Mouse (Mus musculus): ENCODE results near the gene Katna1. TPM values are rescaled to one million over a fixed set of nuclear protein-coding genes. Genes with fewer than 3 reads are reported as not detected.
A peak's percentile ranks its signal among the peaks of the same experiment; 100 is the strongest.

Gene Katna1
- total and polyA plus RNA-seq, 2 experiments from 2014 or later, result 11.2 to 18.6 TPM

DNA sequence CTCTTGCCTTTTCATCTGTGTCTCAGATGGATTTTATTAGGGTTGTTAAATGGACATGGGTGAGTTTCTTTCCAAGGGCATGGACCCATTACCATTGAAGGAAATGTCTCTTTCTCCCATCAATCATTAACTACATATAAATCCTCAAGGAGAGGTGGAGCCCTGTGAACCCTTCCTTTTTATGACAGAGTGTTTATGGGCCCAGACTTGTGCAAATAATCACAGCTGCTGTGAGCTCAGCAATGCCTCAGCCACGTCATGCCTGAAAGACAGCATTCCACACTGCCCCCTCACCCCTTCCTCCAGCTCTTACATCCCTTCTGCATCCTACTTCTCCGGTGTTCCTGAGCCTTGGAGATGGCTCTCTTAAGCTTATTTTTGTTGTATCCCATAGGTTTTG is 61.5 kb downstream of the Katna1 start:
- no peak overlapping the region for H3K9ac ChIP-seq (replicated peaks; ENCODE audit: low read length)
- H3K27me3 ChIP-seq (ENCODE audit: insufficient read depth, low read length), result no peaks in the 10 kb centered on the region
- DNase-seq (ENCODE audit: low spot score), result no peak
- no peak overlapping the region for H3K27ac ChIP-seq
- no peaks in the 10 kb centered on the region for H3K9me3 ChIP-seq (ENCODE audit: low read length)
- H3K4me1 ChIP-seq (ENCODE audit: insufficient read depth, low read length), result no peaks in the 10 kb centered on the region
- ATAC-seq, result no peak
- TF ChIP-seq CTCF (IDR thresholded peaks at IDR 0.05; ENCODE audit: low read depth), result no peak
- H3K4me3 ChIP-seq (ENCODE audit: low read length), result no peak overlapping the region
- 67% methylated on average over 2 of the region's 2 CpGs for WGBS
- no peaks in the 10 kb centered on the region for H3K36me3 ChIP-seq (ENCODE audit: insufficient read depth, low read length)
- H3K4me2 ChIP-seq (ENCODE audit: low read depth, low read length), result no peak overlapping the region

- Histone ChIP-seq H3K9ac (replicated peaks; ENCODE audit: low read length) (peak overlapping the region; percentile 89), H3K4me1 (ENCODE audit: insufficient read depth, low read length) (peaks cover 5% of the 10 kb centered on the region), H3K27me3 (ENCODE audit: insufficient read depth, low read length) (no peaks in the 10 kb centered on the region), H3K27ac (peak overlapping the region; percentile 82), H3K36me3 (ENCODE audit: insufficient read depth, low read length) (peaks cover 11% of the 10 kb centered on the region; the same call in 1 of the 2 replicates), H3K9me3 (ENCODE audit: low read length) (no peaks in the 10 kb centered on the region), H3K4me3 (ENCODE audit: low read length) (peak overlapping the region; percentile 93), H3K4me2 (ENCODE audit: low read depth, low read length) (peak overlapping the region; percentile 89)
- peak; percentile 66 for ATAC-seq
- no peak for DNase-seq (ENCODE audit: low spot score)
- 0 out of 2 replicates have a peak, but pooled peaks have one; percentile 0 for TF ChIP-seq CTCF (IDR thresholded peaks at IDR 0.05; ENCODE audit: low read depth)
- 1% methylated on average over 10 of the region's 10 CpGs for WGBS
These were observed 66.5 kb downstream of the Katna1 start for GRCm38 (mm10) chr10:7792254-7792750.

DNA sequence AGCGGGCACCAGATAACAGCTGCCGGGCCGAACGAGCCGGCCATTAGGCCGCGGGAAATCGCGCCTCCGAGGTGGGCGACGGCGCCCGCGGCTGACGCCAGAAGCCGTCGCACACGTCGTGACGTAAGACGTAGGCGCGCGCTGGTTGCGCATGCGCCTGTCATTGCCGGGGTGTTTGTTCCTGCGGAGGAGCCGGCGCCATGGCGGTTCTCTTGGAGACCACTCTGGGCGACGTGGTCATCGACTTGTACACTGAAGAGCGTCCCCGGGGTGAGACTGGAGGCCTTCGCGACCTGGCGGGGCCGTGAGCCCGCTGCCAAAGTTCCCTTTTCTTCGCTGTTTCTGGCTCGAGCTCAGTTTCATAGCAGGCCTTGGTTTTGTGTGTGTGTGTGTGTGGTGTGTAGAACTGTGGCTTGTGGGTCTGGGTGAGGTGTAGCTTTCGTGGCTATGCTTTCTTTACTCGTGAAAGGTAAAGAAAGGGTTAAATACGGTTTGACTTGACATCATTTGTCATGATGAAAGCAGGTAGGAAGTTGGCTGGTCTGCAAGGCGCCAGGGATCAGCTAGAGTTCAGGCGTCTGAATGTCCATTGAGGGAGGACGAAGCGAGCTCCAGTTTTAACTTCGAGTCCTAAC is 67.1 kb downstream of the Katna1 start, which contains the start of the genes Ginm1 and Ppil4:
Gene Ginm1, minus strand, starts transcription at position 74 of the 635 bp plus-strand sequence.
Gene Ppil4, plus strand, starts transcription at position 141 of the 635 bp plus-strand sequence.
- no peak for TF ChIP-seq CTCF (IDR thresholded peaks at IDR 0.05; ENCODE audit: low read depth)
- under 1% methylated on average over 51 of the region's 52 CpGs for WGBS
- DNase-seq (ENCODE audit: low spot score), result peak; percentile 98

GRCm38 (mm10) chr10:7801258-7801657 is 75.5 kb downstream of the Katna1 start:
- H3K9me3 ChIP-seq (ENCODE audit: low read length), result no peaks in the 10 kb centered on the region
- 94% methylated on average over 3 of the region's 3 CpGs for WGBS
- no peak overlapping the region for H3K4me2 ChIP-seq (ENCODE audit: low read depth, low read length)
- no peak for ATAC-seq
- H3K4me3 ChIP-seq (ENCODE audit: low read length), result no peak overlapping the region
- no peak for DNase-seq (ENCODE audit: low spot score)
- peaks cover 69% of the 10 kb centered on the region for H3K36me3 ChIP-seq (ENCODE audit: insufficient read depth, low read length)
- no peaks in the 10 kb centered on the region for H3K4me1 ChIP-seq (ENCODE audit: insufficient read depth, low read length)
- no peak overlapping the region for H3K9ac ChIP-seq (replicated peaks; ENCODE audit: low read length)
- no peak overlapping the region for H3K27ac ChIP-seq
- no peaks in the 10 kb centered on the region for H3K27me3 ChIP-seq (ENCODE audit: insufficient read depth, low read length)
- no peak for TF ChIP-seq CTCF (IDR thresholded peaks at IDR 0.05; ENCODE audit: low read depth)

More for the DNA sequence above, 67.1 kb downstream of the Katna1 start, which contains the start of the genes Ginm1 and Ppil4:
- peak within 1 kb of the TSS; percentile 82 for H3K27ac ChIP-seq
- peak within 1 kb of the TSS; percentile 93 for H3K4me3 ChIP-seq (ENCODE audit: low read length)
- H3K36me3 ChIP-seq (ENCODE audit: insufficient read depth, low read length), result peaks cover 16% of the 10 kb centered on the region
- H3K4me1 ChIP-seq (ENCODE audit: insufficient read depth, low read length), result peaks cover 5% of the 10 kb centered on the region
- no peaks in the 10 kb centered on the region for H3K27me3 ChIP-seq (ENCODE audit: insufficient read depth, low read length)
- no peaks in the 10 kb centered on the region for H3K9me3 ChIP-seq (ENCODE audit: low read length)
- peak; percentile 95 for ATAC-seq
- H3K9ac ChIP-seq (replicated peaks; ENCODE audit: low read length), result peak within 1 kb of the TSS; percentile 89
- H3K4me2 ChIP-seq (ENCODE audit: low read depth, low read length), result peak within 1 kb of the TSS; percentile 89

GRCm38 (mm10) chr10:7802519-7803140 is 76.8 kb downstream of the Katna1 start:
- TF ChIP-seq CTCF (IDR thresholded peaks at IDR 0.05; ENCODE audit: low read depth), result no peak
- H3K9me3 ChIP-seq (ENCODE audit: low read length), result no peaks in the 10 kb centered on the region
- no peak overlapping the region for H3K4me2 ChIP-seq (ENCODE audit: low read depth, low read length)
- 94% methylated on average over 2 of the region's 2 CpGs for WGBS
- no peaks in the 10 kb centered on the region for H3K27me3 ChIP-seq (ENCODE audit: insufficient read depth, low read length)
- peaks cover 61% of the 10 kb centered on the region for H3K36me3 ChIP-seq (ENCODE audit: insufficient read depth, low read length)
- H3K27ac ChIP-seq, result no peak overlapping the region
- DNase-seq (ENCODE audit: low spot score) (no peak), ATAC-seq (no peak)
- H3K9ac ChIP-seq (replicated peaks; ENCODE audit: low read length), result no peak overlapping the region
- H3K4me3 ChIP-seq (ENCODE audit: low read length), result no peak overlapping the region
- H3K4me1 ChIP-seq (ENCODE audit: insufficient read depth, low read length), result no peaks in the 10 kb centered on the region

GRCm38 (mm10) chr10:7809937-7810336 is 84.1 kb downstream of the Katna1 start:
- Histone ChIP-seq H3K4me2 (ENCODE audit: low read depth, low read length) (no peak overlapping the region), H3K36me3 (ENCODE audit: insufficient read depth, low read length) (peaks cover 37% of the 10 kb centered on the region), H3K27ac (no peak overlapping the region), H3K9ac (replicated peaks; ENCODE audit: low read length) (no peak overlapping the region), H3K4me1 (ENCODE audit: insufficient read depth, low read length) (no peaks in the 10 kb centered on the region), H3K4me3 (ENCODE audit: low read length) (no peak overlapping the region), H3K27me3 (ENCODE audit: insufficient read depth, low read length) (no peaks in the 10 kb centered on the region), H3K9me3 (ENCODE audit: low read length) (no peaks in the 10 kb centered on the region)
- peak; percentile 45; the same call in 1 of the 2 replicates for ATAC-seq
- peak; percentile 75 for TF ChIP-seq CTCF (IDR thresholded peaks at IDR 0.05; ENCODE audit: low read depth)
- peak; percentile 76 for DNase-seq (ENCODE audit: low spot score)
- WGBS, result 49% methylated on average over 2 of the region's 2 CpGs

Other genes starting within 250 kb of the Katna1 start
- 162 and 204 TPM in 2 replicates for gene Lrp11, start 136.2 kb upstream of the Katna1 start, total RNA-seq (2014; rRNA removed)
- gene Lrp11, start 136.2 kb upstream of the Katna1 start, polyA plus RNA-seq (2015; fragmentation: Nextera tagmentation; extraction: Ambion mirVana), result 55.4 and 56.1 TPM in 2 replicates
- gene Nup43, start 58.5 kb upstream of the Katna1 start, total RNA-seq (2014; rRNA removed), result 10.2 and 11.6 TPM in 2 replicates
- gene Nup43, start 58.5 kb upstream of the Katna1 start, polyA plus RNA-seq (2015; fragmentation: Nextera tagmentation; extraction: Ambion mirVana), result 20.2 and 20.9 TPM in 2 replicates
- 65.7 and 72.7 TPM in 2 replicates for gene Pcmt1, start 44.9 kb upstream of the Katna1 start, total RNA-seq (2014; rRNA removed)
- gene Pcmt1, start 44.9 kb upstream of the Katna1 start, polyA plus RNA-seq (2015; fragmentation: Nextera tagmentation; extraction: Ambion mirVana), result 188 and 202 TPM in 2 replicates
- gene Lats1, start 44.8 kb upstream of the Katna1 start, total RNA-seq (2014; rRNA removed), result 39.2 and 41.0 TPM in 2 replicates
- gene Lats1, start 44.8 kb upstream of the Katna1 start, polyA plus RNA-seq (2015; fragmentation: Nextera tagmentation; extraction: Ambion mirVana), result 5.7 and 7.1 TPM in 2 replicates
- gene Ginm1, start 66.8 kb downstream of the Katna1 start, total RNA-seq (2014; rRNA removed), result 14.6 and 24.2 TPM in 2 replicates
- gene Ginm1, start 66.8 kb downstream of the Katna1 start, polyA plus RNA-seq (2015; fragmentation: Nextera tagmentation; extraction: Ambion mirVana), result 78.8 and 83.6 TPM in 2 replicates
- gene Ppil4, start 66.9 kb downstream of the Katna1 start, total RNA-seq (2014; rRNA removed), result 17.9 and 18.0 TPM in 2 replicates
- gene Ppil4, start 66.9 kb downstream of the Katna1 start, polyA plus RNA-seq (2015; fragmentation: Nextera tagmentation; extraction: Ambion mirVana), result 42.7 and 43.3 TPM in 2 replicates
- 0.10 TPM in 1 of 2 replicates, not detected in the other for gene Zc3h12d, start 106.5 kb downstream of the Katna1 start, total RNA-seq (2014; rRNA removed)
- 0.23 and 0.28 TPM in 2 replicates for gene Zc3h12d, start 106.5 kb downstream of the Katna1 start, polyA plus RNA-seq (2015; fragmentation: Nextera tagmentation; extraction: Ambion mirVana)
- gene Tab2, start 230.2 kb downstream of the Katna1 start, total RNA-seq (2014; rRNA removed), result 54.3 and 64.3 TPM in 2 replicates
- 11.4 and 12.0 TPM in 2 replicates for gene Tab2, start 230.2 kb downstream of the Katna1 start, polyA plus RNA-seq (2015; fragmentation: Nextera tagmentation; extraction: Ambion mirVana)

Data from hindbrain, postnatal 0 days (tissue).